Mouse (Mus musculus) layer of hippocampus, adult 9-11 months (tissue): ENCODE measurements around the gene Plxnd1.

Experiments used
- DNase-seq: peaks from one replicate; pipeline ENCODE4 v3.0.0; 2022

Plxnd1 gene

DNA sequence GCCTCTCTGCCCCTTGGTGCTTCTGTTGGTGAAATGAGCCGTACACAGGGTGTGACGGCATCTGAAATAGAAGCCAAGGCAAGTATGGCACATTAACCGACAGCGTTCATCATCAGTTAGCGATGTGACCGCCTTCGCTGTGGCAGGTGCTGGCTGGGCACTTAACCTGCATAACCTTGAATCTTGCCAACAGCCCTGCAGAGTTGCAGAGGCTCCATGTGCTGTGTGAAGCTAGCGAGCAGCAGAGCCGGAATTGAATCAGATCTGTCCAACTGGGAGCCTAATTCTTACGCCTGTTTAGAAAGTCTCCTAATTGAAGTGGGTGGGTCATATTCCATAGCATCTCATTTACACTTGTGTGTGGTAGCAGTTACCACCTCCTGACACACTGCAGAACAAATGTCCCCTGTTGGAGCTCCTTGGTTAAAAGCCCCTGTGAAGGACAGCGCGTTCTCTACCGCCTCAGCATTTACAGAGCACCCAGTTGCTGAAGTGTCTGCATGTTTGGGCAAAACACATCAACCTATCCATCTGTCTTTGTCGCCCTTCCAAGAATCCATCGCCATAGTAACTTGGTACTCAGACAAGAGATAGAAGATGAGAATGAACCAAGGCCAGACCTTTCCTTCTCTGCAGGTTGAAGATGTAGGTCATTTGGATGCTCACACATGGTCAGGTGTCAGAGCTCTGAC lies 80.1 kb downstream of the Plxnd1 start:
- peak; percentile 67 for DNase-seq

DNA sequence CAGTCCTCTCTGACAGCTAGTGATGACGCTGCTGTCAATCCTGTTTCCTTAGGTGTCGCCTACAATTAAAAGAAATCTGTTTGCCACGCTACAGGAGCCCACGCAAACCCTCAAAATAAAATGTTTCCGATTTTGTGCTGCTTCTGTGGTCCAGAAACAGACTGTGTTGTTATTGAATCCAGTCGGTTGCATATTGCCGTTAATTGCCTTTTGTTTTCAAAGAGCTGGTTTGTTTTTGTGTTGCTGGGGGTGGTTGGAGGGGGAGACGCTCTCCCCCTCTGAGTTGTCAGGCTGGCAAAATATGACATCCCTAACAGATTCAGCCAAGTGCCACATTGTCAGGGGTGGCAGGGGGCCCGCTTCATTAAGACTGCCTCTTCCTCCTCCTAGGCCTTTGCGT lies 81.3 kb downstream of the Plxnd1 start:
- DNase-seq, result peak; percentile 76

DNA sequence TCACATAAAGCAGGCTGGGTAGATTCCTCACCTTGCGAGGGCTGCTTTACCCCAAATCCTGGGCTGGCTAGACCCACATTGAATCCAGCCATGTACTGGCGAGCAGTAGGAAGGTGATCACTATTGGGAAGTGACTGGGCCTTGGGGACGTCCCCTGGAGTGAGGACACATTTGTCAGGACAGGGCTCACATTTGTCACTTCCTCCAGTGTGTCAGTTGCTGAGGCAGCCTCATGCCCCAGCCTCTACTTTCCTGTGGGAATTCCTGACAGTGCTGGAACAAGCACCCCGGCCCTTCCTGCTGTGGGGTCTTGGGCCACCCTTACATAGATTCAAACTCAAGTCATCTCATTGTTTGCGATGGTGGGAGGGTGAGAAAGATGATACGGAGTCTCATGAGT lies 83.0 kb downstream of the Plxnd1 start:
- no peak for DNase-seq

DNA sequence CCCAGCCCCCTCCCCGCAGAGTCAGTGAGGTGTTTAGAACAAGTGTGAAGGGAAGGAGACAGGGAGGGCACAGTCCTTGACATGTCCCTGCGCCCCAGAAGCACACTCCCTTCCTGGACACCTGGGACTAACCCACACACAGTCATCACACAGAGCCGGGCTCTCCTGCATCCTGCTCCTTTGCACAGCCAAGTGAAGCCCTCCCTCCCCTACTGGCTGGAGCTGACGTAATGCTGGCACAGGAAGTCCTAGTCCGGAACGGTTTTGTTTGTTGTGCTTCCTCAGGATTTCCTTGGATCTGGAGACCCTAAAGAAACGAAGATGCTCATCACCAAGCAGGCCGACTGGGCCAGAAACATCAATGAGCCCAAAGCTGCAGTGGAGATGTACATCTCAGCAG lies 84.9 kb downstream of the Plxnd1 start:
- DNase-seq, result no peak

DNA sequence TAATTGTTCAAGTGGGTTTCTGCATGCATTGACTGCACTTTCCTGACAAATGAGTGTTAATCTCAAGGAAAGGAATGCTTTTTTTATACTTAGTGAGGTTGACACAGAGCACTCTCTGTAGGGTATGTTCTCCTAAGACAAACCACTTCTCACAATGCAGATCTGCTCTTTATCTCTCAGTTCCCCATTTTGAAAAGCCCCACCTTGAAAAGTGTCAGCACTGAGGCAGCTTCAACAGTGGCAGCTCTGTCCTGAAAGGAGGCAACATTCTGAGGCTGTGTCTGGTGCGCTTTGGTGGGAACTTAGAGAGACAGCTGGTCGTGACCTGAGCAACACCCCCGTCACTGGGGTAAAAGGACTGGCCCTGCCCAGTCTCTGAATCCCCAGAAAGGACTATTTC lies 85.8 kb downstream of the Plxnd1 start:
- no peak for DNase-seq

DNA sequence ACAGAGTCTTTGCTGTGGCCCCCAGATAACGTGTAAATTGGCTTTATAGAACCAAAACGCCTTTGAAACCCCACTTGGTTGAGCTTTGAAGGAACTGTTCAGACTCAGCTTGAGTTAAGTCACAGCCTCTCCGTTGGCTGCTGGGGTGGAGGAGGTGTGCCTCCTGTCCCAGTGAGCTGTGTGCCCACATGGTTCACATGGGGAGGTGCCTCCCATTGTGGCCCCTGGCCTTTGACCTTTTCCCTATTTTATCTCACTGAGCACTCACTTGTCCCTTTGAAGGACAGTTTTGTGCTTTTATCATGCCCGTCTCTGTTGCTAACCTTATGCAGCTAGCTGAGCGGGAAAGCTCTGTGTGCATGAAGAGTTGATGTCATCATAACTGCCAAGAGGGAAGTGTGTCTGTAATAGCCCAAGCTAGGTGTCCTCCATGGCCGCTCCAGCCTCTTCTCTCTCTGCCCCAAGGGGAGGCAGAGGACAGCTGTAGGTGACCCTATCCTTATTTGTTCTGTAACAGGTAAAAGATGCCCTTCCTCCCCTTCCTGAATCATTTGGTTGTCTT lies 86.3 kb downstream of the Plxnd1 start:
- no peak for DNase-seq

DNA sequence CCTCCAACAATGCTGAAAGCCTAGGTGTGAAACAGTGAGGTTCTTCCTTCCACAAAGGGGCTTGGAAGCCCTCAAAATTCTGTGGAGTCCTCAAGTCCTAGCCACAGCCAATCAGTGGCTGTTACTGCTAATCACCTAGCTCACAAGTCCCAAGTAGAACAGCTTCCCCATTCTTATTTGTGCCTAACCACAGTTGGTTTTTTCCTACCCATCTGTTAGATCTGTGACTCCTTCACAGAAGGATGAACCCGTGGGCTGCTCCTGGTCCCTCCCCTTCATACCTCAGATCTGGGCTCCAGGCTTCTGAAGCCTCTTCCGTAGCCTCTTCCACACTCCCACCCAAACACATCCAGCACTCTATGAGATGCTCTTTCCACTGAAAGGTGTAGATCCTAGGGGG lies 87.9 kb downstream of the Plxnd1 start:
- no peak for DNase-seq

DNA sequence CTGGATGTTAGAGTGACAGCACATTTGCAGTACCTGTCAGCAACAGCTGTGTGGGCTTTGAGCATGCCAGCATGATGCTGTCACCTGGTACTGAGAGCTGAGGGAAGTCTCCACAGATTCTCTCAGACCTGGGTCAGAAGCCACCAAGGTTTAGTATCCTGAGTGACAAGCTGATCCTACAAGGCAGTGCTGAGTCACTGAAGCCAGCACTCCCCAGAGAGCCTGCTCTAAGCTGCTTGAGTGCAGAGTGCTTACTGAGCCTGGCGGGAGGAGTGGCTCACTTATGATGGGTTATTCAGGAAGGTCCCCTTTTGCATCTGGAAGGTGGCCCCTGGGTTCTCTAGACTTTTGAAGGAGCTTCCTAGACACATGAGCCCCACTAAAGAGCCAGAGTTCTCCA lies 88.3 kb downstream of the Plxnd1 start:
- no peak for DNase-seq

DNA sequence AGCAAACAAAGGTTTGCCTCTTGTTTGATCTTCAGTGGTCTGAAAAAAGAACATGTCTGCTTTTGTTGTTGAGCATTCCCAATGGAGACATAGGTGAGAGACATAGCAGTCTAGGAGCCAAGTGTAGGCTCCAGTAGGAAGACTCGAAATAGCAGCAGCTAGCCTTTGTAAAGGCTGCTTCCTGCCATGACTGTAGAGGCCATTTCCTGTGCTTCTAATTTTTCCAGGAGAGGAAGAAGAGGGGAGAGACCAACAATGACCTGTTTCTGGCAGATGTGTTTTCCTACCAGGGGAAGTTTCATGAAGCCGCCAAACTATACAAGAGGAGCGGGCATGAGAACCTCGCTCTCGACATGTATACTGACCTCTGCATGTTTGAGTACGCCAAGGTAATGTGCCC lies 89.2 kb downstream of the Plxnd1 start:
- no peak for DNase-seq
